Mouse (Mus musculus) induced T-regulatory cell, adult 2 months (primary cell): ENCODE data around the gene Lypla2.
"Not testable (repeated sequence)": the region's sequence is repeated elsewhere in the genome, so short reads cannot be mapped to it uniquely, and the experiment has no call there.

Source experiments
- DNase-seq: peaks from one replicate; pipeline ENCODE4 v3.0.0-alpha.2; 2012; ENCODE audit warnings: low read depth

The Lypla2 gene

GRCm38 (mm10) chr4:135972556-135972906 is at the start of gene Lypla2:
Gene Lypla2, minus strand, starts transcription at chr4:135972626.
- DNase-seq = peak; percentile 85

- DNase-seq = peak; percentile 100
These were observed 49.2 kb upstream of the Lypla2 start, which contains the start of gene Eloa for GRCm38 (mm10) chr4:136021549-136022047. Gene Eloa, minus strand, starts transcription at chr4:136021763.

- peak; percentile 51 for DNase-seq
These were observed 48.5 kb upstream of the Lypla2 start for GRCm38 (mm10) chr4:136020743-136021548.

DNA sequence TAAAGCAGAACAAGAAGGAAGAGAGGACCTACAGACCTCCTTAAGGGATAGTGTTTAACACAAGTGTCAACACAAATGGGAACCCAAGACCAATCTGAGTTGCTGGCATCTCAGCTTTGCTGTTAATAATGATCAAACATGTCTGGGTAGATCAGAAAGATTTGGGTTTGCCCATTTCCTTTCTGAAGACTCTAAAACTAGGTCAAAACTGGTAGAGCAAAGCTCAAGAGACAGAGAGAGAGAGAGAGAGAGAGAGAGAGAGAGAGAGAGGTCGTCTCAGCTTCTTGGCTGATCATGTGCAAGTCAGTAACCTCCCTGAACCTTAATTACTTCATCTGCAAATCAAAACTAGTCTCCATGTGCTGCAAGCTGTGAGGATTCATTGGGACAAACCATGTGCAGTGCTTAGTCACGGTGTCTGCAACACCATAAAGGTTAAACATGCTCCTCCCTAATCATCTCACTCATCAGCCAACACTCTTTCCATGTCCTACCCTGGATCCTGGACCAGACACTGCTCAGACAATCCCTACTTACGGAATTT is 43.7 kb upstream of the Lypla2 start:
- peak; percentile 60 for DNase-seq

DNA sequence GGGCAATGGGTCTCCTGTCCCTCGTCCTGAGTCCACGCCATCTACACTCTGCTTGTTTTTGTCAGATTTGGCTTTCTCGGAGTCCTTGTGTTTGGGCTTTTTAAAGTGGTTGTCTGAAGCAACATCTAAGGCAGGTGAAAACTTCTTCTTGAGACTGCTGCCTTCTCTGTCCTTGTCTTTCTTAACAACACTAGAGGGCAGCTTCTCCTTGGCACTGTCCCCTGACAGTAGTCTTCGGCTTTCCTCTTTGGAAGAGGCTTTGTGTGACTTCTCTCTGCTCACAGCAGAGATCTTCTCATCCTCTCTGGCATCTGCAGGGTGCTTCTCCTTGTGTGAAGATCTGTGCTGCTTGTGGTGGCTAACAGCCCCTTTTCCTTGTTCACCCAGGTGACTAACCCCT is 38.2 kb upstream of the Lypla2 start:
- no peak for DNase-seq

GRCm38 (mm10) chr4:136008782-136009447 is 36.5 kb upstream of the Lypla2 start:
- no peak for DNase-seq

- DNase-seq = peak; percentile 67
These were observed 34.4 kb upstream of the Lypla2 start for GRCm38 (mm10) chr4:136006821-136007220.

GRCm38 (mm10) chr4:136004921-136005320 is 32.5 kb upstream of the Lypla2 start:
- DNase-seq = no peak

- DNase-seq = no peak
These were observed 31.8 kb upstream of the Lypla2 start for GRCm38 (mm10) chr4:136004107-136004675.

- DNase-seq = no peak
These were observed 22.7 kb upstream of the Lypla2 start for GRCm38 (mm10) chr4:135995118-135995517.

GRCm38 (mm10) chr4:135993941-135994340 is 21.5 kb upstream of the Lypla2 start:
- DNase-seq = no peak

DNA sequence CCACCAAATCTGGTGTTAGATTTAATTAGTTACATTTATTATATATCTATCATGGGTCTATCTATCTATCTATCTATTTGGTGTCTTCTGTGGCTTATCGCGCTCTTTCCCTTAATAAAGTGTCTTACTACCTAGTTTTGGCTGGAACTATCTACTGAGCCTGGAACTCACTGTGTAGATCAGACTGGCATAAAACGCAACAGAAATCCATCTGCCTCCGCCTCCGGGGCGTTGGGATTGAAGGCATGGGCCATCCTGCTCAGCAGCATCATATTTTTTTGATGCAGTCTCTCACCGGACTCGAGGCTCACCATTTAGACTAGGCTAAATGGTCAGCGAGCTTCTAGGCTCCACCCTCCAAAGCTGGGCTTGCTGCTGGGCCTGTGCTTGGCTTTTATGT is 15.3 kb upstream of the Lypla2 start:
- DNase-seq = no peak

- DNase-seq = peak; percentile 96
These were observed 14.7 kb upstream of the Lypla2 start, which contains the start of gene Pithd1 for GRCm38 (mm10) chr4:135986943-135987710. Gene Pithd1, minus strand, starts transcription at chr4:135987264.

DNA sequence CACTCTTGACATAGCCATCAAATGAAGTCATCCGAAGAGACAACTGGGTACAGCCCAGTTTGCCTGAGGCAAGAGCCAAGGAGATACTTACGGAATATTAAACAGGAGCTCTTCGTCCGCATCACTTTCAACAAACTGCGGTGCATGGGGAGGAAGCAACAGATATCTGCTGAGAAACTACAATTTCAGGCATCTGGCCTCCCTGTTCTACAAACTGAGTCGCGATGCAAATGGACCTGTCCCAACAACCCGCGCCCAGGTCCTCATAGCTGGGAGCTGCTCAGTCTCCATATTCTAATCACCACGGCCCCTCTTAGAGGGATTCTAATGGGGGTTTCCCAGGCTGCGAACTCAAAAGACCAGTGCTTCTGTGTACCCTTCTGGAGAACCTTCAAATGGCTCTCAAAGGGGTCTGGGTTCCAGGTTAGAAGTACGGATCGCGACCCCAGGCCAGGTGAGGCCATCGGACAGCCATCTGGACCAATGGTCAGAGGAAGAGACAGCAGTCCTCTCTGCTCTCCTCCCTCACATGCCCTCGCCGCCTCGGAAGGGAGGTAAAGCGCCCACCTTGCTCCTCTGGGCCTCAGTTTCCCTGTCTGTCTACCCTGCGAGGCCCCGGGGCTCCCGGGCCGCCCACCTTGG is 14.0 kb upstream of the Lypla2 start:
- peak; percentile 47 for DNase-seq

DNA sequence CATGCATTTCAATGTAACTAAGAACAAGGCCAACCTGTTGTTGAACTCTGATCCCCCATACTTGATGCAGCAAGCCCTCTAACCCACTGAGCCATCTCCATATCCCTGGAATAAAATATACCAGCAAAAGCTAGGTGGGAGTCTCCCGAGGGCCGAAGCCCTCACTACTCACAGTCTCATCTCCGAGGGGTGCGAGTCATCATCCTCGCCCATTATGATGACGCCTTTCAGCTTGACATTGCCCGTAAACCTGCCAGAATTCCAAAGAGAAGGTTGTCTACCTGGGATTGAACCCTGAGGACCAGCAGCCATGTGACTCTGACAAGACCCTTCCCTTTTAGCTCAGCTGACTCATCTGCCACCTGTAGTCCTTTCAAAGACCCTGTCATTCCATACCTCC is 13.3 kb upstream of the Lypla2 start:
- no peak for DNase-seq

- DNase-seq = no peak
These were observed 12.8 kb upstream of the Lypla2 start for GRCm38 (mm10) chr4:135985193-135985592.

DNA sequence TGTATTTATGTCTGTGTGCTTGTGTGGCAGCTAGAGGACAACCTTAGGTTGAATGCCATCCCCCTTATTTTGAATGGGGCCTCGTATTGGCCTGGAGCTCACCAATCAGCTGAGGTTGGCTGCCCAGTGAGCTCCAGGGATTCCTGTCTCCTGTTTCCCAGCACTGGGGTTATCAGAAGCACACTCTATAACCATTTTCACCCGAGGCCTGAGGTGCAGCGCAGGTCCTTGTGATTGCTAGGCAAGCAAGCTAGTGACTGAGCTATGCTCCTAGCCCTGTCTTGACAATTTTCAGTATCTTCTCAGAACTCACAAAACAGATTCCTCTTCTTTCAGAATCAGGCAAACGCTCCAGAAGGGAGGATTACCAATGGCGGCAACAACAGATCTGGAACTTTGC is 12.1 kb upstream of the Lypla2 start:
- no peak for DNase-seq

DNA sequence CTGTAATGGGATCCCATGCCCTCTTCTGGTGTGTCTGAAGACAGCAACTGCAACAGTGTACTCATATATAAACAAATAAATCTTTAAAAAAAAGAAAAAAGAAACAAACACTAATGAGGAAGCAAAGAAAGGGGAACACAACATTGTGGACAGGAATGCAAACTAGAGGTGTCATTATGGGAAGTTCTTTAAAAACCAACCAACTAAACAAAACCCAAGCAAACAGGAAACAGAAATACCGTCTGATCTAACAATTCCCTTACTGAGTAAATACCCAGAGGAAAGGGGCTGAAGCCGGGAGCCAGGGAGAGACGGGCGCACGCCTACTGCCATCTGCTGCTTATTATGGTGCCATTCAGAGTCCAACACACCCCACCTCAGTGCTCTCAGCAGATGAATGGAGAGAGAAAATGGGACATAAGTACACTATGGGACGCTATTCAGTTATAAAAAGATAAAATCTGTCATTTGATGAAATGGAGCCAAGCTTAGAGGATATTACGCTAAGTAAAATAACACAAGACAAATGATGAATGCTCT is 9.2 kb upstream of the Lypla2 start:
- no peak for DNase-seq

DNA sequence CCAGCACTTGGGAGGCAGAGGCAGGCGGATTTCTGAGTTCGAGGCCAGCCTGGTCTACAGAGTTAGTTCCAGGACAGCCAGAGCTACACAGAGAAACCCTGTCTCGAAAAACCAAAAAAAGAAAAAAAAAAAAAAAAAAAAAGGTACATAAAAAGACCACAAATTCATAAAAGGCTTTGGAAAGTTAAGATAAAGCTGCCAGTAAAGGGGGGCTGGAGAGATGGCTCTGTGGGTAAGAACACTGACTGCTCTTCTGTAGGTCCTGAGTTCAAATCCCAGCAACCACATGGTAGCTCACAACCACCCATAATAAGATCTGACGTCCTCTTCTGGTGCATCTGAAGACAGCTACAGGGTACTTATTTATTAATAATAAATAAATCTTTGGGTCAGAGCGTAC is 7.8 kb upstream of the Lypla2 start:
- DNase-seq = not testable (repeated sequence)

DNA sequence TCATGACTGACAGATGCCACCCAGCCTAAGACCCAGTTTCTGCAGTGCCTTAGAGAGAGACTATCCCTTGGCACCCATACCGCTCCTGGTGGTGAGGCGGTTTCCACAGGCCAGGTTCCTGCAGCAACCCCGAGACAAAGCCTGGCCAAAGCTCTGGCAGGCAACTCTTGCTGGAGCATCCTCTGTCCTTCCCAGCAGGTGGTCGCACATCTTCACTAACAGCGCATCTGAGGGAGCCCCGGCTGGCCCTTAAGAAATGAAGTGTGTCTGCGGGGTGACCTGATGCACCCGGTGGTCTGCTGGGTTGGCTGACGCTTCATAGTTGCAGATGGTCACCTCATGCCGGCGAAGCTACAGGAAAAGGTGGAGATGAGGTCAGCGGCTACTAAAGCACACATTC is 3.7 kb upstream of the Lypla2 start:
- no peak for DNase-seq
